Mouse (Mus musculus) small intestine, adult 2 months (tissue): Measurements from ENCODE around the gene Pepd.

Experiments used
- CTCF ChIP-seq: fragments of 200-500 bp; IDR thresholded peaks from 2 replicates; pipeline ENCODE4 v1.5.1; 2012; ENCODE audit warnings: low read depth, mild to moderate bottlenecking, control low read depth, inconsistent platforms, low read length, moderate library complexity, mixed read lengths; ENCODE audit not compliant: insufficient replicate concordance, insufficient read length; ENCODE audit errors: extremely low read depth
- POLR2A ChIP-seq: fragments of 200-500 bp; IDR thresholded peaks from 2 replicates; pipeline ENCODE4 v1.6.1; 2012; ENCODE audit warnings: low read depth, mild to moderate bottlenecking, control low read depth, inconsistent platforms, low read length, moderate library complexity

DNA sequence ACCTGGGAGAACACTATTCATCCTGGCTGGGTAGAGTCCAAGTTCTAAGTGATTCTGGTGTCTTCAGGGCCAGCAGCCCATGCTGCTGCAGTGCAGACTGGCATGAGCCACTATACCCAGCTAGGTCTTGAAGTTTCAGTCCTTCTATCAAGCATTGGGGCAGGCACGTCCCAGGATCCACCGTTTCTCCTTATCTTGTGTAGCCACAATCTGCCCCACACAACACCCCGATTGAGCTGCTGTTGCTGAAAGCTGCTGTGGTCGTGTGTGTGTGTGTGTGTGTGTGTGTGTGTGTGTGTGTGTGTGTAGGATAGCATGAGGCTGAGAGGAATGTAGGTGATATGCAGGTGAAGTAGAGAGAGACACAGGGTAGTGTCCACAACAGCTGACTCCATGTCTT, 123.4 kb downstream of the Pepd start:
- TF ChIP-seq POLR2A: no peak
- no peak for TF ChIP-seq CTCF
